Comparison of ENCODE assay signal across 22 mouse cellular contexts in genomic region chr10:127369834-127370820, GRCm38 (mm10). TPM values are rescaled to one million over a fixed set of nuclear protein-coding genes. Genes with fewer than 3 reads are reported as not detected.
DNase-seq lines count a peak whose midpoint lies in the region; ATAC-seq and TF ChIP-seq lines count a peak whose summit lies in the region.
"Had no signal": no experiment of that assay in that cellular context is flagged by ENCODE, and none has a peak within 500 bp of the region (broad histone marks: within the 10 kb centered on the region; RNA-seq: fewer than 3 reads in every experiment).

Inhbc (minus strand) TSS chr10:127370431.

- H3K9me3 ChIP-seq in forebrain, embryonic 10.5 days: no peaks in the 10 kb centered on the region
- H3K9me3 ChIP-seq in forebrain, embryonic 11.5 days (ENCODE audit: control insufficient read depth, low read length): no peaks in the 10 kb centered on the region
- no peaks in the 10 kb centered on the region for H3K9me3 ChIP-seq in liver, embryonic 12.5 days (replicated peaks)
- H3K9me3 ChIP-seq: embryonic facial prominence, embryonic 13.5 days; heart, embryonic 15.5 days had no signal

- no peaks in the 10 kb centered on the region for H3K36me3 ChIP-seq in forebrain, embryonic 10.5 days (replicated peaks)
- no peaks in the 10 kb centered on the region for H3K36me3 ChIP-seq in forebrain, embryonic 11.5 days (ENCODE audit: control insufficient read depth, insufficient read depth, low read length)
- H3K36me3 ChIP-seq in liver, adult 2 months (ENCODE audit: control insufficient read depth, insufficient read depth, low read length): peaks cover 3% of the 10 kb centered on the region; the same call in 1 of the 2 replicates
- no peaks in the 10 kb centered on the region for H3K36me3 ChIP-seq in liver, embryonic 12.5 days
- H3K36me3 ChIP-seq: embryonic facial prominence, embryonic 13.5 days; heart, embryonic 15.5 days had no signal

- intact Hi-C loops in left cerebral cortex, postnatal 14 days (cut with DNase I): no loop called here

- 76% methylated on average over 22 of the region's 22 CpGs for WGBS in forebrain, embryonic 10.5 days
- WGBS in forebrain, embryonic 11.5 days: 78% methylated on average over 22 of the region's 22 CpGs
- WGBS in liver, adult 2 months: 23% methylated on average over 22 of the region's 22 CpGs
- 62% methylated on average over 22 of the region's 22 CpGs for WGBS in liver, embryonic 12.5 days (ENCODE audit: insufficient replicate concordance)

- peak; percentile 33; the same call in 1 of the 2 replicates for TF ChIP-seq POLR2A in liver, adult 2 months (IDR thresholded peaks at IDR 0.05; ENCODE audit: extremely low read depth, insufficient read depth, low read length)

- TF ChIP-seq CTCF in liver, adult 2 months (IDR thresholded peaks at IDR 0.05; ENCODE audit: low read depth, low read length): 0 out of 2 replicates have a peak, but pooled peaks have one; percentile 12

- no peak within 1 kb of the TSS for H3K9ac ChIP-seq in forebrain, embryonic 11.5 days (ENCODE audit: low read length)
- H3K9ac ChIP-seq in liver, adult 2 months (ENCODE audit: low read depth, low read length): peak within 1 kb of the TSS; percentile 77
- H3K9ac ChIP-seq in liver, embryonic 12.5 days: 0 out of 2 replicates have a peak within 1 kb of the TSS, but pooled peaks have one; percentile 3
- H3K9ac ChIP-seq: embryonic facial prominence, embryonic 13.5 days; heart, embryonic 15.5 days; lung, embryonic 14.5 days had no signal

- no peaks in the 10 kb centered on the region; the same call in 1 of the 2 replicates for H3K27me3 ChIP-seq in forebrain, embryonic 10.5 days (ENCODE audit: poor library complexity, severe bottlenecking)
- no peaks in the 10 kb centered on the region for H3K27me3 ChIP-seq in forebrain, embryonic 11.5 days (ENCODE audit: control insufficient read depth, insufficient read depth, low read length)
- H3K27me3 ChIP-seq in liver, adult 2 months (ENCODE audit: control insufficient read depth, insufficient read depth, low read length): no peaks in the 10 kb centered on the region
- 0 out of 2 replicates have a peak, but pooled peaks cover 9% of the 10 kb centered on the region for H3K27me3 ChIP-seq in liver, embryonic 12.5 days (replicated peaks)
- H3K27me3 ChIP-seq: embryonic facial prominence, embryonic 13.5 days; heart, embryonic 15.5 days had no signal

- H3K4me2 ChIP-seq in forebrain, embryonic 11.5 days (ENCODE audit: low read depth, low read length, severe bottlenecking): no peak within 1 kb of the TSS
- H3K4me2 ChIP-seq in liver, embryonic 12.5 days: no peak within 1 kb of the TSS; the same call in 1 of the 2 replicates
- H3K4me2 ChIP-seq: embryonic facial prominence, embryonic 13.5 days; heart, embryonic 15.5 days; lung, embryonic 14.5 days had no signal

- H3K4me1 ChIP-seq in forebrain, embryonic 10.5 days: peaks cover 37% of the 10 kb centered on the region
- peaks cover 2% of the 10 kb centered on the region; the same call in 1 of the 2 replicates for H3K4me1 ChIP-seq in forebrain, embryonic 11.5 days (replicated peaks; ENCODE audit: control insufficient read depth, insufficient read depth, low read length)
- H3K4me1 ChIP-seq in liver, adult 2 months (ENCODE audit: control insufficient read depth, insufficient read depth, low read length): peaks cover 16% of the 10 kb centered on the region
- H3K4me1 ChIP-seq in liver, embryonic 12.5 days: 0 out of 2 replicates have a peak, but pooled peaks cover 3% of the 10 kb centered on the region
- H3K4me1 ChIP-seq: embryonic facial prominence, embryonic 13.5 days; heart, embryonic 15.5 days had no signal

- no peak for DNase-seq in forebrain, embryonic 10.5 days (ENCODE audit: extremely low spot score, low spot score)
- no peak for DNase-seq in forebrain, embryonic 11.5 days (ENCODE audit: low spot score)
- DNase-seq in liver, adult 2 months (ENCODE audit: extremely low read depth, low read depth, low spot score): peak; percentile 97
- no peak for DNase-seq in liver
- peak; percentile 15 for DNase-seq in testis, postnatal 14 days (ENCODE audit: low spot score)
- DNase-seq in spleen, postnatal 36 days (ENCODE audit: low spot score in 2 of 2): no peak
- DNase-seq in left cerebral cortex, postnatal 14 days (ENCODE audit: low spot score in 2 of 2): no peak
- DNase-seq: adrenal gland, adult 8-10 months; cerebellum, adult 11 months; cerebellum, postnatal 10 days; gastrocnemius, postnatal 25 days; lung, embryonic 14.5 days; lung, postnatal 36 days; thymus, adult 2 months had no signal

- 0 out of 2 replicates have a peak within 1 kb of the TSS, but pooled peaks have one; percentile 30 for H3K27ac ChIP-seq in forebrain, embryonic 10.5 days
- no peak within 1 kb of the TSS for H3K27ac ChIP-seq in forebrain, embryonic 11.5 days (ENCODE audit: low read depth, low read length)
- H3K27ac ChIP-seq in liver, adult 2 months (replicated peaks; ENCODE audit: insufficient read depth, low read depth, low read length): peak within 1 kb of the TSS; percentile 99
- H3K27ac ChIP-seq in liver, embryonic 12.5 days: peak within 1 kb of the TSS; percentile 38; the same call in 1 of the 2 replicates
- H3K27ac ChIP-seq: embryonic facial prominence, embryonic 13.5 days; heart, embryonic 15.5 days; hindbrain, postnatal 0 days; left cerebral cortex, adult 2 months had no signal

- ATAC-seq in forebrain, embryonic 11.5 days (replicated peaks; ENCODE audit: low FRiP score): no peak
- no peak for ATAC-seq in liver, embryonic 12.5 days
- ATAC-seq: forebrain, embryonic 16.5 days; hindbrain, postnatal 0 days had no signal

- H3K4me3 ChIP-seq in forebrain, embryonic 10.5 days: no peak within 1 kb of the TSS
- H3K4me3 ChIP-seq in forebrain, embryonic 11.5 days (ENCODE audit: low read depth, low read length): no peak within 1 kb of the TSS
- H3K4me3 ChIP-seq in liver, adult 2 months (ENCODE audit: insufficient read depth, low read depth, low read length): peak within 1 kb of the TSS; percentile 58
- H3K4me3 ChIP-seq in liver, embryonic 12.5 days: no peak within 1 kb of the TSS
- H3K4me3 ChIP-seq: embryonic facial prominence, embryonic 13.5 days; heart, embryonic 15.5 days; left cerebral cortex, adult 2 months had no signal

- H3K79me2 ChIP-seq in liver, adult 2 months (ENCODE audit: control insufficient read depth, insufficient read depth, low read length): peaks cover 10% of the 10 kb centered on the region; the same call in 1 of the 2 replicates

RNA-seq across cellular contexts. Expression of gene Inhbc, which starts in this region (rescaled TPM):
- not detected in 2 replicates for polyA plus RNA-seq in forebrain, embryonic 10.5 days (2016; fragmentation: Nextera tagmentation; extraction: Ambion mirVana)
- polyA plus RNA-seq in forebrain, embryonic 11.5 days (2014; fragmentation: Nextera tagmentation; extraction: Ambion mirVana): not detected in 2 replicates
- total RNA-seq in liver, adult 2 months (2014; rRNA removed): 8.2 and 18.4 TPM in 2 replicates
- polyA plus RNA-seq in liver, adult 2 months (2012; rRNA removed): 58.0 and 61.8 TPM in 2 replicates
- 1.1 and 1.5 TPM in 2 replicates for polyA plus RNA-seq in liver, embryonic 12.5 days (2016; fragmentation: Nextera tagmentation; extraction: Ambion mirVana)
- not detected for total RNA-seq in left cerebral cortex, postnatal 14 days (2021)
- total RNA-seq: adrenal gland, adult 8-10 months; gastrocnemius, postnatal 25 days; heart, adult 8-10 months; hematopoietic stem cell, adult 5-6 weeks; hindbrain, postnatal 0 days; left cerebral cortex, adult 2 months had no signal
- polyA plus RNA-seq: embryonic facial prominence, embryonic 13.5 days; forebrain, embryonic 16.5 days; heart, embryonic 15.5 days; hindbrain, postnatal 0 days; lung, embryonic 14.5 days; thymus, adult 2 months had no signal

Comparison
In these comparisons a context has a peak if more than half of its experiments do, and no peak if none do; other contexts are left out.
1. RNA of gene Inhbc (polyA plus RNA-seq): 58.0 to 61.8 TPM in liver, adult 2 months; 1.1 to 1.5 TPM in liver, embryonic 12.5 days, not detected in forebrain, embryonic 10.5 days and not detected in forebrain, embryonic 11.5 days; every median in the first group is over 10 times any median in the second.
2. DNase-seq: peak in liver, adult 2 months (single experiment) and testis, postnatal 14 days (single experiment); none in forebrain, embryonic 10.5 days (single experiment), forebrain, embryonic 11.5 days (single experiment), liver (single experiment), spleen, postnatal 36 days (0 of 2) and left cerebral cortex, postnatal 14 days (0 of 2).